Mouse (Mus musculus): ENCODE measurements around the gene Fosl2. TPM values are rescaled to one million over a fixed set of nuclear protein-coding genes. Genes with fewer than 3 reads are reported as not detected.
A peak's percentile ranks its signal among the peaks of the same experiment; 100 is the strongest.

The Fosl2 gene
- polyA plus RNA-seq, 1 experiment from 2014 or later: 3.3 TPM

- 62% methylated on average over 4 of the region's 4 CpGs for WGBS
- H3K27ac ChIP-seq (ENCODE audit: poor library complexity, severe bottlenecking): no peak overlapping the region
- no peak overlapping the region for H3K4me2 ChIP-seq
- no peaks in the 10 kb centered on the region for H3K36me3 ChIP-seq
- no peaks in the 10 kb centered on the region for H3K27me3 ChIP-seq (replicated peaks)
- H3K4me1 ChIP-seq (replicated peaks): peaks cover 18% of the 10 kb centered on the region
- H3K9me3 ChIP-seq (replicated peaks): no peaks in the 10 kb centered on the region
- no peak; the same call in 1 of the 2 replicates for ATAC-seq (ENCODE audit: insufficient number of reproducible peaks, low FRiP score)
- no peak overlapping the region for H3K4me3 ChIP-seq
- H3K9ac ChIP-seq: no peak overlapping the region
Observed at GRCm38 (mm10) chr5:32182885-32183629, 47.5 kb downstream of the Fosl2 start.

GRCm38 (mm10) chr5:32187717-32188116, 52.1 kb downstream of the Fosl2 start:
- Histone ChIP-seq H3K36me3 (no peaks in the 10 kb centered on the region), H3K4me1 (replicated peaks) (peaks cover 29% of the 10 kb centered on the region), H3K27ac (ENCODE audit: poor library complexity, severe bottlenecking) (no peak overlapping the region), H3K27me3 (replicated peaks) (no peaks in the 10 kb centered on the region), H3K9me3 (replicated peaks) (no peaks in the 10 kb centered on the region), H3K4me2 (peak overlapping the region; percentile 30; the same call in 1 of the 2 replicates), H3K4me3 (no peak overlapping the region), H3K9ac (no peak overlapping the region)
- no peak for ATAC-seq (ENCODE audit: insufficient number of reproducible peaks, low FRiP score)
- WGBS: 23% methylated on average over 11 of the region's 11 CpGs

GRCm38 (mm10) chr5:32191259-32191658, 55.7 kb downstream of the Fosl2 start:
- H3K4me3 ChIP-seq: no peak overlapping the region
- no peaks in the 10 kb centered on the region for H3K36me3 ChIP-seq
- ATAC-seq (ENCODE audit: insufficient number of reproducible peaks, low FRiP score): no peak
- no peaks in the 10 kb centered on the region for H3K27me3 ChIP-seq (replicated peaks)
- peaks cover 20% of the 10 kb centered on the region for H3K4me1 ChIP-seq (replicated peaks)
- no peak overlapping the region for H3K9ac ChIP-seq
- no peak overlapping the region for H3K4me2 ChIP-seq
- WGBS: 84% methylated on average over 5 of the region's 5 CpGs
- H3K9me3 ChIP-seq (replicated peaks): no peaks in the 10 kb centered on the region
- no peak overlapping the region for H3K27ac ChIP-seq (ENCODE audit: poor library complexity, severe bottlenecking)

GRCm38 (mm10) chr5:32192016-32192845, 56.6 kb downstream of the Fosl2 start:
- Histone ChIP-seq H3K9me3 (replicated peaks) (no peaks in the 10 kb centered on the region), H3K27ac (ENCODE audit: poor library complexity, severe bottlenecking) (peak overlapping the region; percentile 10; the same call in 1 of the 2 replicates), H3K4me1 (replicated peaks) (peaks cover 16% of the 10 kb centered on the region), H3K36me3 (no peaks in the 10 kb centered on the region), H3K4me2 (no peak overlapping the region), H3K9ac (no peak overlapping the region), H3K4me3 (no peak overlapping the region), H3K27me3 (replicated peaks) (no peaks in the 10 kb centered on the region)
- whole genome bisulfite sequencing: 60% methylated on average over 16 of the region's 16 CpGs
- peak; percentile 52 for ATAC-seq (ENCODE audit: insufficient number of reproducible peaks, low FRiP score)

- H3K4me2 ChIP-seq: no peak overlapping the region
- no peaks in the 10 kb centered on the region for H3K36me3 ChIP-seq
- no peak overlapping the region for H3K9ac ChIP-seq
- no peaks in the 10 kb centered on the region for H3K27me3 ChIP-seq (replicated peaks)
- ATAC-seq (ENCODE audit: insufficient number of reproducible peaks, low FRiP score): no peak
- H3K9me3 ChIP-seq (replicated peaks): no peaks in the 10 kb centered on the region
- H3K4me1 ChIP-seq (replicated peaks): peaks cover 14% of the 10 kb centered on the region
- no peak overlapping the region for H3K27ac ChIP-seq (ENCODE audit: poor library complexity, severe bottlenecking)
- 72% methylated on average over 4 of the region's 4 CpGs for WGBS
- no peak overlapping the region for H3K4me3 ChIP-seq
Observed at GRCm38 (mm10) chr5:32194236-32194635, 58.6 kb downstream of the Fosl2 start.

GRCm38 (mm10) chr5:32195857-32196609, 60.4 kb downstream of the Fosl2 start:
- H3K36me3 ChIP-seq: no peaks in the 10 kb centered on the region
- ATAC-seq (ENCODE audit: insufficient number of reproducible peaks, low FRiP score): no peak
- no peak overlapping the region for H3K9ac ChIP-seq
- WGBS: 50% methylated on average over 12 of the region's 12 CpGs
- no peaks in the 10 kb centered on the region for H3K9me3 ChIP-seq (replicated peaks)
- H3K4me1 ChIP-seq (replicated peaks): peaks cover 14% of the 10 kb centered on the region
- no peak overlapping the region for H3K4me3 ChIP-seq
- H3K27ac ChIP-seq (ENCODE audit: poor library complexity, severe bottlenecking): no peak overlapping the region
- no peaks in the 10 kb centered on the region for H3K27me3 ChIP-seq (replicated peaks)
- H3K4me2 ChIP-seq: no peak overlapping the region

GRCm38 (mm10) chr5:32197698-32198097, 62.1 kb downstream of the Fosl2 start:
- H3K27ac ChIP-seq (ENCODE audit: poor library complexity, severe bottlenecking): no peak overlapping the region
- no peak overlapping the region for H3K4me2 ChIP-seq
- peak; percentile 75 for ATAC-seq (ENCODE audit: insufficient number of reproducible peaks, low FRiP score)
- H3K36me3 ChIP-seq: no peaks in the 10 kb centered on the region
- no peaks in the 10 kb centered on the region for H3K27me3 ChIP-seq (replicated peaks)
- no peak overlapping the region for H3K4me3 ChIP-seq
- 0 out of 2 replicates have a peak, but pooled peaks cover 3% of the 10 kb centered on the region for H3K4me1 ChIP-seq (replicated peaks)
- H3K9me3 ChIP-seq (replicated peaks): no peaks in the 10 kb centered on the region
- 12% methylated on average over 4 of the region's 4 CpGs for WGBS
- H3K9ac ChIP-seq: no peak overlapping the region

- no peak for ATAC-seq (ENCODE audit: insufficient number of reproducible peaks, low FRiP score)
- Histone ChIP-seq H3K27me3 (replicated peaks) (no peaks in the 10 kb centered on the region), H3K4me2 (no peak overlapping the region), H3K9ac (no peak overlapping the region), H3K27ac (ENCODE audit: poor library complexity, severe bottlenecking) (no peak overlapping the region), H3K4me3 (no peak overlapping the region), H3K9me3 (replicated peaks) (no peaks in the 10 kb centered on the region), H3K36me3 (no peaks in the 10 kb centered on the region), H3K4me1 (replicated peaks) (0 out of 2 replicates have a peak, but pooled peaks cover 3% of the 10 kb centered on the region)
- WGBS: 77% methylated on average over 3 of the region's 3 CpGs
Observed at GRCm38 (mm10) chr5:32199136-32199535, 63.5 kb downstream of the Fosl2 start.

- no peak overlapping the region for H3K4me3 ChIP-seq
- no peak overlapping the region for H3K27ac ChIP-seq (ENCODE audit: poor library complexity, severe bottlenecking)
- 0 out of 2 replicates have a peak, but pooled peaks cover 3% of the 10 kb centered on the region for H3K4me1 ChIP-seq (replicated peaks)
- no peaks in the 10 kb centered on the region for H3K27me3 ChIP-seq (replicated peaks)
- WGBS: 61% methylated on average over 3 of the region's 3 CpGs
- no peaks in the 10 kb centered on the region for H3K36me3 ChIP-seq
- ATAC-seq (ENCODE audit: insufficient number of reproducible peaks, low FRiP score): no peak
- no peak overlapping the region for H3K9ac ChIP-seq
- H3K9me3 ChIP-seq (replicated peaks): no peaks in the 10 kb centered on the region
- H3K4me2 ChIP-seq: no peak overlapping the region
Observed at GRCm38 (mm10) chr5:32199594-32199993, 64.0 kb downstream of the Fosl2 start.

- H3K4me2 ChIP-seq: no peak overlapping the region
- H3K27me3 ChIP-seq (replicated peaks): no peaks in the 10 kb centered on the region
- no peak overlapping the region for H3K27ac ChIP-seq (ENCODE audit: poor library complexity, severe bottlenecking)
- 72% methylated on average over 4 of the region's 4 CpGs for WGBS
- H3K9me3 ChIP-seq (replicated peaks): no peaks in the 10 kb centered on the region
- H3K36me3 ChIP-seq: no peaks in the 10 kb centered on the region
- H3K4me1 ChIP-seq (replicated peaks): no peaks in the 10 kb centered on the region
- no peak for ATAC-seq (ENCODE audit: insufficient number of reproducible peaks, low FRiP score)
- H3K9ac ChIP-seq: no peak overlapping the region
- no peak overlapping the region for H3K4me3 ChIP-seq
Observed at GRCm38 (mm10) chr5:32204653-32205052, 69.1 kb downstream of the Fosl2 start.

- no peak for ATAC-seq (ENCODE audit: insufficient number of reproducible peaks, low FRiP score)
- H3K27ac ChIP-seq (ENCODE audit: poor library complexity, severe bottlenecking): no peak overlapping the region
- no peak overlapping the region for H3K4me3 ChIP-seq
- H3K4me2 ChIP-seq: no peak overlapping the region
- no peaks in the 10 kb centered on the region for H3K9me3 ChIP-seq (replicated peaks)
- no peak overlapping the region for H3K9ac ChIP-seq
- H3K4me1 ChIP-seq (replicated peaks): no peaks in the 10 kb centered on the region
- no peaks in the 10 kb centered on the region for H3K27me3 ChIP-seq (replicated peaks)
- H3K36me3 ChIP-seq: no peaks in the 10 kb centered on the region
- WGBS: 63% methylated on average over 2 of the region's 2 CpGs
Observed at GRCm38 (mm10) chr5:32206726-32207125, 71.1 kb downstream of the Fosl2 start.
